Mouse (Mus musculus): ENCODE data around the gene Art1. TPM values are rescaled to one million over a fixed set of nuclear protein-coding genes. Genes with fewer than 3 reads are reported as not detected.
A peak's percentile ranks its signal among the peaks of the same experiment; 100 is the strongest.

The Art1 gene
- total RNA-seq (2021) = not detected
- long read RNA-seq, experiment 1 = 0 reads
- long read RNA-seq, experiment 2 = 0 reads

- no peak for DNase-seq (ENCODE audit: low spot score in 2 of 2)
Measured at GRCm38 (mm10) chr7:102101487-102101886, at the start of gene Art1. Art1 (plus strand) TSS chr7:102101743.

DNA sequence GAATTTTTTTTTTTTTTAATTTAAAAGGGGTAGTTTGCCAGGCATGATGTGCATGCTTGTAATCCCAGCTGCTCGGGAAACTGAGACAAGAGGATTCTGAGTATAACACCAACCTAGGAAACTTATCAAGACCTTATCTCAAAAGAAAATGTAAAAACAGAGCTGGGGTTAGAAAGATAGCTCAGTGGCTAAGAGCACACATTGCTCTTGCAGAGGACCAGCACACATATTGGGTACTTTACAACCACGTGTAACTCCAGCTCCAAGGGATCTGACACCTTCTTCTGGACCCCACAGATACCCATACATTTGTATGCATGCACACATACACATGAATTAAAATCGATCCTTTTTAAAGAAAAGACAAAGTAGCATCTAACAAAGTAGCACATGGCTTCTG is 40.2 kb upstream of the Art1 start:
- DNase-seq (ENCODE audit: low spot score in 2 of 2) = no peak

DNA sequence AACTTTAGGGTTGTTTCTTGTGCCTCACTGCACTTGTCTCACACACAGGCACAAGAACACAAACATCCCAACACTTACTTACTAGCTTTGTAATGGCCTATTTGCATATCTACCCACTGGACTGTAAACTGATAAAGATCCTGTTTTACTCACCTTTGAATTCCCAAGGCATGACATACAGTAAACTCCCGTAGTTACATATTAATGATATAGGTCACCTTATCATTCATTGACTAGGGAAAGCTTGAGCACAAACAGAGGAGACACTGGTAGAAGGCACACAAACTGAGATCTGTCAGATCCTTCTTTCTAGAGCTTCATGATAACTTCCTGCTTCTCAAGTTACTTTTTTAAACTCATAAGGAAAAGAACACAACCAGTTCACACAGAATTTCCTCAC is 39.3 kb upstream of the Art1 start:
- DNase-seq (ENCODE audit: low spot score in 2 of 2) = no peak

DNA sequence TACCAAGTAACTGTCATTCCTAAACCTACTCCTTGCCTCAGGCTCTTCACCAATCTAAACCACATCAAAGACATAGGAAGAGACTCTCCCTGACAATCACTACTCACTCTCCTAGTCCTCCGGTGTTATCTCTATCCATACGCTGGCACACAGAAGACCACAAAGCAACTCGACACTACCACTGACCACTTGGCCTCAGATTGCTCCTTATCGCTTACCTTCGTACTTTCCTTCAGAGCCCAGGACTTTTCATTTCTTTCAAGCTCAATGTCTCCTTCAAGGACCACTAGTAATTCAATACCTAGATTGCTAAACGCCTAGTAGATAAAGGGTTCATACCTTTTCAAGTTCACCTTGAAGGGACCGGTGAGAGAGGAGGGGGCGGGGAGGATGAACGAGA is 37.7 kb upstream of the Art1 start:
- no peak for DNase-seq (ENCODE audit: low spot score in 2 of 2)

DNA sequence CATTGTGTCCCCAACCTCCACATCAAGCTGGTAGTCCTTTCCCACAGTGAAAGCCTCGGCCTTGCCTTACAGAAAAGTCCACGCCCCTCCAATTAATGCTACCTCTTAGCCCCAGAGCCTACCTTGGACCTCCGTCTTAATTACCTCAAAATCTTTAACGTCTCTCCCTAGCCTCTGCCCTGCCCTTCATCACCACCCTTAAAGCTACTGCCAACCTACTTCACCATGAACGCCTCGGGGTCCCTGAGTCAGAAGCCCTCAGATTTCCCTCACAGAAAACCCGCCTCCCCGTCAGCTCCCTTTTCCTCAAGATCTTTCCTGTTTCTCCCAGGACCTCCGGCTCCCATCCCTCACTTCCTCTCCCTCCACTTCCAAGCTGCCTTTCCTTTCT is 36.9 kb upstream of the Art1 start:
- DNase-seq (ENCODE audit: low spot score in 2 of 2) = no peak

DNA sequence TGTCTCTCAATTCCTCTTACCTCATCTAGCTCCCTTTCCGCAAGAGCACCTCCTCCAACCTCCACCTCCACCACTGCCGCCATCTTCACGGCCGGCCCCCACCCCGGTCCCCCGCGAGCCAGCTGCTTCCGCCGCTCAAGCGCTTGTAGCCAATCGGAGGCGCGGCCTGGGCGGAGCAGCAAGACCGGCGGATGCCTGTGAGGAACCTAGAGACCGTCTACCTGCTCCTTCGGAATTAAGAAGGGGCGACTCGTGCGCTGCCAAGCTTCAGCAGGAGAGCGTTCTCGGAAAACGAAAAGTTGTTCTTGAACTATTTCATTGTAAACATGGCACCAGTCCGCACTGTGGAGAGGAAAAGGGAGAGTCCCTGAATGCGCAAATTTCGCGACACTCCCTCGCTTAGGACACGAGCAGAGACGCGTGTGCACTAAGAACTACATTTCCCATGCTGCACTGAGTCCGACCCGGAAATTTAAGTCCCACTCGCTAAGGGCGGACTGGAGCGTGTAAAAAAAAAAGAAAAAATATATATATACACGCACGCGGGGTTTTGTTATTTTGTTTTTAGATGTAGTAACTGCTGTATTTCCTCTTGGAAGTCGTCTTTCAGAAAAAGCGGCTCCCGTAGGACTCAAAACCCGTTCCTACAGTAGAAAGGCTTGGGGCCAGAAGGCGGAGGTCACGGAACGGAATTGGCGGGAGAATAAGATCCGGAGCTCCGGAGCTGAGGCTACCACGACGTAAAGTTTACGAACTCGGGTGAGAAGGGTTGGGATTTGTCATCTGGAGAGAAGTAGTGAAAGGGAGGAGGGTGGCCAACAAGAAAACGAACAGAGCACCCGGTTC is 36.3 kb upstream of the Art1 start, which contains the start of the genes Rnf121, Xndc1 and Xntrpc:
Gene Rnf121, minus strand, starts transcription at position 424 of the 846 bp plus-strand sequence.
Gene Xndc1, plus strand, starts transcription at position 466 of the 846 bp plus-strand sequence.
Gene Xntrpc, plus strand, starts transcription at position 668 of the 846 bp plus-strand sequence.
- DNase-seq (ENCODE audit: low spot score in 2 of 2) = peak; percentile 94 to 96

DNA sequence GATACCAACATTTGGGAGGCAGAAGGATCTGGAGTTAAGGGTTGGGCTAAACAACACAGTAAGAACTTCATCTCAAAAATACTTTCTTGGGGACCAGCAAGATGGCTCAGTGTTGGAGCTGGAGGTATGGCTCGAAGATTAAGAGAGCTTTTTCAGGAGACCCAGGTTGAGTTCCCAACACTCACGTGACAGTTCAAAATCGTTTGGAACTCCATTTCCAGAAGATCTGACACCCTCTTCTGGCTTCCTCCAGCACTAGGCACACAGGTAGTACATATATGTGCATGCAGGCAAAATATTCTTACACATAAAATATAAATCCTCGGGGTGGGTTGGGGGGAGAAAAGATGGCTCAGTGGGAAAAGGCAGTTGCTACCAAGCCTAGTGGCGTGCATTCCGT is 35.2 kb upstream of the Art1 start:
- no peak for DNase-seq (ENCODE audit: low spot score in 2 of 2)

DNA sequence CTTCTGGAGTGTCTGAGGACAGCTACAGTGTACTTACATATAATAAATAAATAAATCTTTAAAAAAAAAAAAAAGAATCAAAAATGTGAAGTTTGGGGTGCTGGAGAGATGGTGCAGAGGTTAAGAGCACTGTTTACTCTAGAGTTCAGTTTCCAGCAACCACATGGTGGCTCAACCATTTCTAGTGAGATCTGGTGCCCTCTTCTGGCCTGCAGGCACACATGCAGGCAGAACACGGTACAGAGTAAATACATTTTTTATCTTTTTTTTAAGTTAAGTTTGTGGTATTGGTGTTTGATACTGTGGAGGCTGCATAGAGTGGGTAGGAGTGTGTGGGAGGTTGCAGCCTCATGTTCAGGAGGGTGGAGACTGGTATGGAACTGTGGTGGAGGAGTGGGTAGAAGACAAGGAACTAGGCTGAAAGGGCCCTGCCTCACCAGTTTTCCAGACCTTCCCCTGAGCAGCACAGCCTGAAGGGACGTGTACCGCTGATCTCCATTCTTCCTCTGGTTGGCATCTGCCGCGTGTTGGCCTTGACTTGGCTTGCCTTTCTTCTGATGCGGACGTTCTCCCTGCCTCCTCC is 24.7 kb upstream of the Art1 start:
- DNase-seq (ENCODE audit: low spot score in 2 of 2) = no peak

DNA sequence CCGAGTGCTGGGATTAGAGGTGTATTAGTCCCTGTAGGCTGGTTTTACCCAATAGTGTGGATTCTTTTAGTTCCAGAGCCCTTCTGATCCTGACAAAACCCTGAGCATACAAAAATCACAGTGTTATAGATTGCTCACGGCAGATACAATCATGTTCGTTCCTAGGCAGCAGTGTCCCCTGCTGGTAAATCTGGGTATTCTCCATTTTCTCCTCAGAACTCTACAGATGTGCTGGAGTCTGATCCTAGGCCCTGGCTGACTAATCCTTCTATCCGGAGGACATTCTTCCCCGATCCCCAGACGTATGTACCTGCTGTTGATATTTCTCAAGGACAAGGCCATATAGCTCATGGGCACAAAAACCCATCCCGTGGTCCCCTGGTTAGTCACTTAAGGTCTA is 23.0 kb upstream of the Art1 start:
- DNase-seq (ENCODE audit: low spot score in 2 of 2) = peak in 1 of 2 experiments; percentile 38

- DNase-seq (ENCODE audit: low spot score in 2 of 2) = no peak
Measured at GRCm38 (mm10) chr7:102080311-102080710, 21.2 kb upstream of the Art1 start.

- no peak for DNase-seq (ENCODE audit: low spot score in 2 of 2)
Measured at GRCm38 (mm10) chr7:102081784-102082183, 19.8 kb upstream of the Art1 start.

DNA sequence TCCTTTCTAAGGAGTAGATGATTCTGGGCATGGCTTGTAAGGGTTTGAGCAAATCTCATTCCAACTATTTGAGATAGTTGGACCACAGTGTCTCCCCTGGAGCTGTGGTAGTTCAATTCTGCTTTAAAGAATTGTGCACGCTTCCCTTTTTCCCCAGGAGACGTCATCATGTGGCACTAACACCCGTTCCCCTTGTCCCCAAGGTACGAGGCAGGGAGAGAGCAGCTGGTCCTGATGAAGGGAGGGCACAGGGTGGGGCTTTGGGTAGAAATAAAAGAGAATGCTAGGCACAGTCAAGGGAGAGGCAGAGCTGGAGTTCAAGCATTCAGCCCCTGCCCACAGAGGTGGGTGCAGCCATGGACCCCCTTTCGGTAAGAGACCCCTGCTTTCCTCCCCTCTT is 18.7 kb upstream of the Art1 start, which contains the start of gene Trpc2:
Gene Trpc2, plus strand, starts transcription at position 301 of the 400 bp plus-strand sequence.
- DNase-seq (ENCODE audit: low spot score in 2 of 2) = no peak

- DNase-seq (ENCODE audit: low spot score in 2 of 2) = no peak
Measured at GRCm38 (mm10) chr7:102084041-102084696, 17.4 kb upstream of the Art1 start.

DNA sequence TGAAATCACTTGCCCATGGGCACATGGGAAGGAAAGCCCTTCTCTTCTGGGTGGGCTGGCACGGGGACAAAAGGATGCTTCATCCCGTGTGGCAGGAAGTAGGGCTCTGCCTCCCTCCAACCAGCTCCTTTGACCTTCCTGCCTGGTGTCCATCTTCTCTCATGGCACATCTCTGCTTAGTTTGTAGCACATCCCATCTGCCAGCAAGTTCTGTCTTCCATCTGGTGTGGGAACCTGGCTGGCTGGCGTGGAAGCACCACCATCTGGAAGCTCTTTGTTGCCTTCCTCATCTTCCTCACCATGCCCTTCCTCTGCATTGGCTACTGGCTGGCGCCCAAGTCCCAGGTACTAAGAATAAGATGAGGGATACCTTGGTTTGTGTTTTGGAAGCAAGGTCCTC is 14.2 kb upstream of the Art1 start:
- no peak for DNase-seq (ENCODE audit: low spot score in 2 of 2)

GRCm38 (mm10) chr7:102099760-102100661 is 1.5 kb upstream of the Art1 start:
- no peak for DNase-seq (ENCODE audit: low spot score in 2 of 2)

GRCm38 (mm10) chr7:102100868-102101267 is 675 bp upstream of the Art1 start:
- no peak for DNase-seq (ENCODE audit: low spot score in 2 of 2)

DNA sequence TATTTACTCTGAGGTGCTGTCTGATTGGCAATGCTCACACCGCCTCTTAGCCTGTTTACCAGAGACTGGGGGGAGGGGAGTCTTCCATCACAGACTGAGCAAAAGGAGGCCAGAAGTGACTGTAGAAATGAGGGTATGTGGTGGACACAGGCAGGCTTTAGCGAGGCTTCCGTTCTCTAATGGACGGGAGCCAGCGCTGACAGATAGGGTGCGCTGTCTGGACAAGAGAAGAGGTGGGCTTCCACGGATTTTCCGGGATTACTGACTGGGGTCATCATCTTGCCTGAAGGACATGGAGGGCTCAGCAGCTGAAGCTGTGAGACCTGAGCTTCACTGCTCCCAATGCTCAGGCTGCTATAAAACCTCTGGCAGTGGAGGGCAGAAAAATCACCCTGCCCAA is 698 bp downstream of the Art1 start:
- DNase-seq (ENCODE audit: low spot score in 2 of 2) = no peak

DNA sequence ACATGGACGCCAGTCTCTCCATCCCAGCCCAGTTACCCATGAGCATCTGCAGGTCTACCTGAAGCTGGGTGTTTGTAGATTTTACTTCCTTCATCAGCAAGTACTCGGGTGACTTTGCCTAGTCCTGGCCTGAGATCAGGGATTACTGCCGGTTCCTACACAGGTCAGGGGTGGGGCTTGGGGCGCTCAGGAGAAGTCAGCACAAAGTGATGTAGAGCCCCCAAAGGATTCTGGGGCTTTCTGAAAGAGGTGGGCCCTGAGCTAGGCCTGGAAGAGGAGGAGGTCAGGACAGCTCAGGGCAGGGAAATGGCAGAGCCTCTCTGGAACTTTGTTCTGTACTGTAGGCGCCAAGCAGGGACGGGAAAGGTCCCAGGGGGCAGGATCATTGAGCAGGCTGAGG is 1.2 kb downstream of the Art1 start:
- DNase-seq (ENCODE audit: low spot score in 2 of 2) = no peak

- no peak for DNase-seq (ENCODE audit: low spot score in 2 of 2)
Measured at GRCm38 (mm10) chr7:102103555-102103954, 2.0 kb downstream of the Art1 start.

- DNase-seq (ENCODE audit: low spot score in 2 of 2) = no peak
Measured at GRCm38 (mm10) chr7:102104126-102104525, 2.6 kb downstream of the Art1 start.

GRCm38 (mm10) chr7:102106700-102107141 is 5.2 kb downstream of the Art1 start:
- no peak for DNase-seq (ENCODE audit: low spot score in 2 of 2)

Measured in layer of hippocampus, postnatal 14 days (tissue).